Mouse (Mus musculus) cerebellum, adult 2 months (tissue): ENCODE data around the gene Rprd1b.

Experiments used
- CTCF ChIP-seq: fragments of 200-500 bp; IDR thresholded peaks from 2 replicates; pipeline ENCODE4 v1.5.1; 2011; ENCODE audit warnings: low read depth, mild to moderate bottlenecking, control low read depth, low read length, moderate library complexity, borderline replicate concordance; ENCODE audit not compliant: insufficient read depth
- POLR2A ChIP-seq: fragments of 200-500 bp; IDR thresholded peaks from 2 replicates; pipeline ENCODE4 v1.6.1; 2011; ENCODE audit warnings: low read length, control low read depth, borderline replicate concordance; ENCODE audit not compliant: insufficient read depth

- TF ChIP-seq CTCF: no peak
- TF ChIP-seq POLR2A: no peak
Measured at GRCm38 (mm10) chr2:157998817-157999216, 29.5 kb upstream of the Rprd1b start.
